Mouse (Mus musculus) left cerebral cortex, adult 2 months (tissue): Measurements from ENCODE around the gene Scgb1b3. TPM values are rescaled to one million over a fixed set of nuclear protein-coding genes. Genes with fewer than 3 reads are reported as not detected.

Source experiments
- DNase-seq, 2 experiments: peaks; one replicate each; pipeline ENCODE4 v3.0.0; 2021 to 2022; ENCODE audit warnings: low spot score in 2 of 2, mixed read lengths in 1 of 2; ENCODE audit errors: extremely low spot score in 1 of 2
- H3K27ac ChIP-seq: fragments of 200-600 bp; 2 replicates; pipeline ENCODE4 v1.8.1; 2022
- H3K4me3 ChIP-seq: fragments of 200-600 bp; 2 replicates; pipeline ENCODE4 v1.8.1; 2022
- CTCF ChIP-seq: fragments of 200-600 bp; IDR thresholded peaks from 2 replicates; pipeline ENCODE4 v1.8.1; 2022; ENCODE audit warnings: antibody characterized with exemption, mild to moderate bottlenecking, moderate library complexity
- intact Hi-C: fragments of 180-260 bp; cut with DNase I; formaldehyde crosslinking; loops from one replicate; pipeline ENCODE4 v1.15.1; 2025
- long read RNA-seq, 2 experiments: library from polyadenylated mRNA; stranded (forward); transcript quantifications; one replicate each; pipeline ENCODE4 v2.0.0; 2021; ENCODE audit warnings: borderline mapping rate in 2 of 2
- total RNA-seq, 2 experiments: library from RNA; stranded (reverse); gene quantifications; 2 replicates each; pipeline ENCODE4 v1.2.3; 2021

The Scgb1b3 gene
- not detected for total RNA-seq
- long read RNA-seq, experiment 1, result 0 reads
- long read RNA-seq, experiment 2, result 0 reads

- no peak within 1 kb of the TSS for H3K27ac ChIP-seq
- intact Hi-C loops, result no loop called here
- TF ChIP-seq CTCF, result no peak
- H3K4me3 ChIP-seq, result no peak within 1 kb of the TSS
- DNase-seq, result no peak
These were observed at the start of gene Scgb1b3 for GRCm38 (mm10) chr7:31375292-31375691. TSS of gene Scgb1b3 (plus strand) at chr7:31375592.

DNA sequence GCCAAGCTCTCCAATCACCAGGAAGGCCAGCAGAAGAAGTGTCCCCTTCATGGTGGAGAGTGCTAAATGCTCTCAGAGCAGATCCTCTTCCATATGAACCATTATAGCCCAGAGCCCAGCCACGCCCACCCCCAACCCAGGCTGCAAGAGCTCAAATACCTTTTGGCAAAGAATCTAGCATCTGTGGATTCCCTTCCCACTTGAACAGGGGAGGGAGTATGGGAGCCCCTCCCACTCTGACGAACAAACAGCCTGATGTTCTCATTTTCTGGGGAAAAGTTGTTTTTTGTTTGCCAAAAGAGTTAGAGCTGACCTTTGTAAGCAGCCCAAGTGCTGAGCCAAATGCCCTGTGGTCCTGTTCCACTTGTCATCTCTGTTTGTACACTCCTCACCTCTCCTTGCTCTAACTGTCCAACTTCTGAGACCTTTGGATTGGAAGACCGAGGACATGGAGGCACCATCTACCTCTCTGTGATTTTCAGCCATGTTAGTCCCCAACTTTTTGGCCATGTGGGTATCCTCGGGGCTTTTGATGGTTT is 13.3 kb upstream of the Scgb1b3 start, which contains the start of gene Scgb2b3:
TSS of gene Scgb2b3 (minus strand) at position 51 of the 539 bp plus-strand sequence.
- Histone ChIP-seq H3K4me3 (no peak within 1 kb of the TSS), H3K27ac (no peak within 1 kb of the TSS)
- TF ChIP-seq CTCF, result no peak
- DNase-seq, result no peak
- intact Hi-C loops, result no loop called here

Other genes starting within 250 kb of the Scgb1b3 start
- gene Scn1b, start 248.6 kb upstream of the Scgb1b3 start, total RNA-seq, result 100 to 1,000 TPM; 737 to 759 TPM
- 100 to 1,000 TPM; 107 to 118 TPM for gene Gramd1a, start 219.7 kb upstream of the Scgb1b3 start, total RNA-seq
- not detected for gene Scgb2b2, start 85.1 kb upstream of the Scgb1b3 start, total RNA-seq
- not detected for gene Scgb1b2, start 83.8 kb upstream of the Scgb1b3 start, total RNA-seq
- gene Scgb2b3, start 13.5 kb upstream of the Scgb1b3 start, total RNA-seq, result not detected